Mouse (Mus musculus) neural tube, embryonic 11.5 days (tissue): ENCODE data around the gene Nol11. TPM values are rescaled to one million over a fixed set of nuclear protein-coding genes. Genes with fewer than 3 reads are reported as not detected.

ENCODE experiments used
- ATAC-seq: fragments of 200-750 bp; cut with Nextera tagmentation; 2 replicates; pipeline ENCODE4 v1.8.0; 2017; ENCODE audit warnings: moderate number of reproducible peaks, mild to moderate bottlenecking, moderate TSS enrichment, moderate library complexity; ENCODE audit not compliant: insufficient read depth, low FRiP score, low TSS enrichment
- DNase-seq: peaks from one replicate; pipeline ENCODE4 v3.0.0-alpha.2; 2015; ENCODE audit warnings: low spot score
- H3K27ac ChIP-seq: fragments of 300-500 bp; sonication (generic); 2 replicates; pipeline ENCODE4 v1.5.1; 2014; ENCODE audit warnings: low read depth, mild to moderate bottlenecking, low read length
- H3K27me3 ChIP-seq: fragments of 300-500 bp; sonication (generic); 2 replicates; pipeline ENCODE4 v1.6.1; 2014; ENCODE audit warnings: mild to moderate bottlenecking, low read length, mixed read lengths; ENCODE audit not compliant: control insufficient read depth, insufficient read depth
- H3K36me3 ChIP-seq: fragments of 300-500 bp; sonication (generic); 2 replicates; pipeline ENCODE4 v1.6.1; 2014; ENCODE audit warnings: mild to moderate bottlenecking, low read length, moderate library complexity, mixed read lengths; ENCODE audit not compliant: control insufficient read depth, insufficient read depth
- H3K4me1 ChIP-seq: fragments of 300-500 bp; sonication (generic); 2 replicates; pipeline ENCODE4 v1.6.1; 2014; ENCODE audit warnings: low read length, mixed read lengths; ENCODE audit not compliant: control insufficient read depth, insufficient read depth
- H3K4me2 ChIP-seq: fragments of 300-500 bp; sonication (generic); 2 replicates; pipeline ENCODE4 v1.6.1; 2014; ENCODE audit warnings: low read depth, mild to moderate bottlenecking, moderate library complexity
- H3K4me3 ChIP-seq: fragments of 300-500 bp; sonication (generic); 2 replicates; pipeline ENCODE4 v1.5.1; 2014; ENCODE audit warnings: low read depth, low read length
- H3K9ac ChIP-seq: fragments of 300-500 bp; sonication (generic); 2 replicates; pipeline ENCODE4 v1.6.1; 2014; ENCODE audit warnings: mild to moderate bottlenecking, low read length
- H3K9me3 ChIP-seq: fragments of 300-500 bp; sonication (generic); 2 replicates; pipeline ENCODE4 v1.6.1; 2016; ENCODE audit warnings: low read length; ENCODE audit not compliant: control insufficient read depth
- WGBS: fragments of 180-500 bp; shearing (Covaris S2); extraction: QIAGEN DNeasy Blood & Tissue Kit; methylation state at CpG from one replicate; pipeline ENCODE4 v1.1.7; 2014; 5-methylcytosine and 5-hydroxymethylcytosine counted together
- polyA plus RNA-seq: library from polyadenylated mRNA; unstranded; fragments of >200 nt; fragmentation: Nextera tagmentation; extraction: Ambion mirVana; gene quantifications from 2 replicates; pipeline ENCODE4 v1.2.1, GENCODE M21; 2014

Gene Nol11
- polyA plus RNA-seq, 1 experiment from 2014 or later, result 74.0 TPM

DNA sequence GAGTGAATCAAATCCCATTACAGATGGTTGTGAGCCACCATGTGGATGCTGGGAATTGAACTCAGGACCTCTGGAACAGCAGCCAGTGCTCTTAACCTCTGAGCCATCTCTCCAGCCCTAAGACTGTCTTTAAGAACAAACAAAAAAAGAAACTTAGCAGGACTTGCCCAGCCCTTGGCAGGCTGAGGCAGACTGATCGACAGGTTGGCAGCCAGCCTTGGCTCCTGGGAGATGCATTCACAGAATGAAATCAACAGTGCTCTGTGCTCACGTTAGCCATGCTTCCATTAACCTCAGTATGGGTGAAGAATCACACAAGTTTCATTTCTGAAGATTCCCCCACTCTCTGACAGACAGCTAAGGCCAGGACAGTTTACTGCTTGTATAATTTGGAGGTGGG is 1.2 kb upstream of the Nol11 start:
- peaks cover 5% of the 10 kb centered on the region; the same call in 1 of the 2 replicates for H3K4me1 ChIP-seq
- no peak overlapping the region for H3K9ac ChIP-seq
- ATAC-seq (no peak), DNase-seq (no peak)
- H3K36me3 ChIP-seq, result 0 out of 2 replicates have a peak, but pooled peaks cover 3% of the 10 kb centered on the region
- no peak overlapping the region for H3K27ac ChIP-seq
- no peaks in the 10 kb centered on the region for H3K9me3 ChIP-seq
- H3K4me2 ChIP-seq, result no peak overlapping the region
- no peaks in the 10 kb centered on the region for H3K27me3 ChIP-seq
- WGBS, result 85% methylated on average over 2 of the region's 2 CpGs
- H3K4me3 ChIP-seq, result no peak overlapping the region

DNA sequence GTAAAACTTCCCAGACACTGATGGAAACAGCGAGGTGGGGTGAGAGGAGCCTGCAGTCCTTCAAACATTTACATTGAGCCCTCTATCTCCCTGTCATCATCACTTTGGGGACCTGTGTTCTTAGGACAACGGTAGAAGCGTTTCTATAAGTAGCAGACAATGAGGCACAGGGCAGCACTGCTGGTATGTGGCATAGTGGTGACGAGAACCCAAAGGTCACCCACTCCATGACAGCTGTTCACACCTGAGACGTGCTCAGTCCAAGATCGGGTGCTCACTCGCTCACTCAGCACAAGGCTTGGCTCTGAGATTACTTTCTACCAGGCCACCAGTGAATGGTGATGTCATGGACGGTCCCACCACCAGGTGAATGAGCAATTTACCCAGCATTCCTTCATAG is 5.4 kb downstream of the Nol11 start:
- no peak overlapping the region for H3K4me3 ChIP-seq
- WGBS, result 91% methylated on average over 8 of the region's 8 CpGs
- H3K27ac ChIP-seq, result no peak overlapping the region
- H3K27me3 ChIP-seq, result no peaks in the 10 kb centered on the region
- ATAC-seq, result no peak
- no peak for DNase-seq
- no peak overlapping the region for H3K4me2 ChIP-seq
- H3K4me1 ChIP-seq, result peaks cover 5% of the 10 kb centered on the region; the same call in 1 of the 2 replicates
- H3K36me3 ChIP-seq, result peaks cover 12% of the 10 kb centered on the region
- no peaks in the 10 kb centered on the region for H3K9me3 ChIP-seq
- H3K9ac ChIP-seq, result no peak overlapping the region

DNA sequence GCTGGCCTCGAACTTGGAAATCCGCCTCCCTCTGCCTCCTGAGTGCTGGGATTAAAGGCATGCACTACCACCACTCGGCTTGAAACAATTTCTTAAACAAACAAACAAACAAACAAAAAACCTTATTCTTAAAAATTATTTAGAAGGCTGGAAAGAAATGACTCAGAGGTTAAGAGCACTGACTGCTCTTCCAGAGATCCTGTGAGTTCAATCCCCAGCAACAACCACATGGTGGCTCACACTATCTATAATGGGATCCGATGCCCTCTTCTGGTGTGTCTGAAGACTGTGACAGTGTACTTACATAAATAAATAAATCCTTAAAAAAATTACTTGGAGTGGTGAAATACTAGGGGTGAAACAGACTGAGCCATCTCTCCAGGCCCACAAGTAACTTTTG is 28.0 kb downstream of the Nol11 start:
- no peaks in the 10 kb centered on the region for H3K27me3 ChIP-seq
- no peaks in the 10 kb centered on the region for H3K9me3 ChIP-seq
- H3K4me2 ChIP-seq, result no peak overlapping the region
- ATAC-seq (no peak), DNase-seq (no peak)
- WGBS, result 86% methylated on average over 4 of the region's 4 CpGs
- H3K4me3 ChIP-seq, result no peak overlapping the region
- H3K4me1 ChIP-seq, result no peaks in the 10 kb centered on the region
- H3K36me3 ChIP-seq, result peaks cover 2% of the 10 kb centered on the region; the same call in 1 of the 2 replicates
- H3K27ac ChIP-seq, result no peak overlapping the region
- H3K9ac ChIP-seq, result no peak overlapping the region

DNA sequence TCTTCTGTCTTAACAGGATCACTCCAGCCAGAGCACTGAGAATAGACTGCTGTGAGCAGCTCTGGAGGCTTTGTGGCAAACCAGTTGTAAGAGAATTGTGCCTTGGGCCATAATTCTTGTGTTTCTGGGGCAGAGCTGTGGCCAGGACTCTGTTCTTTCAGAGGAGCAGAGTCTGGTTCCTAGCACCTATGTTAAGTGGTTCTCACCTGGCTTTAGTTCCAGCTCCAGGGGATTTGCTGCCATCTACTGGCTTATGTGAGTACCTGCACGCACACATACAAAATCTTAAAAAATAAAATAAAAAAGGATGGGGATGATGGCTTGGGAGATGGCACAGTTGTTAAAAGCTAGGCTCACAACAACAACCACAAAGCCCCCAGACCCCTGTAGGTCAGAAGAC is 30.1 kb downstream of the Nol11 start:
- H3K36me3 ChIP-seq, result no peaks in the 10 kb centered on the region
- H3K4me2 ChIP-seq, result no peak overlapping the region
- no peaks in the 10 kb centered on the region for H3K9me3 ChIP-seq
- 44% methylated on average over 1 of the region's 1 CpGs for WGBS
- H3K27me3 ChIP-seq, result no peaks in the 10 kb centered on the region
- no peak overlapping the region for H3K9ac ChIP-seq
- H3K4me1 ChIP-seq, result no peaks in the 10 kb centered on the region
- ATAC-seq (no peak), DNase-seq (no peak)
- no peak overlapping the region for H3K27ac ChIP-seq
- H3K4me3 ChIP-seq, result no peak overlapping the region

DNA sequence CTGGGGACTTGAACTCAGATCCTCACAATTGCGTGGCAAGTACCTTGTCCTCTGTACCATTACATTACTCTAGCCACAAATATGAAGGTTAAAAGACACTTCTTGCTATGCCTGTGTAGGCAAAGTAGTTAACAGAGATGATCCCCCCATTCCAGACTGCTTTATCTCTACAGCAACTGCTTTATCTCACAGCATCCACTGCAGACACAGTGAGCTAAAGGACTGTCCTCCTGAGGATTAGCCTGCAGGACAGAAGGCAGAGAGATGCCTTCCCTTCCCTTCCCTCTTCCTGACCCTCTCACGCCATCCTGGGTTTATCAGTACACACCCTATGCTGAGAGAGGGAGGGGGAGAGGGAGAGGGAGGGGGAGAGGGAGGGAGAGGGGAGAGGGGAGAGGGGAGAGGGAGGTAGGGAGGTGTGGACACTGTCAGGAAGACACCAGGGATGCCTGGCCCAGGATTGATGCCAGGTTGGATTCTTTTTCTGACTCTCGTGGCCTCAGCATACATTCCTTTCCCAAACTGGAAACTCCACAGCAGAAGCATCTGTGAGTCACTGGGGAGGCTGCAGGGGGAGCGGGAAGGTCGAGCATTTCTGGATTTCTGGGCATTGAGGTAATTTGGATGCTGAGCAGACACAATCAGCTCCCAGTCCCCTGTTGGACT is 32.1 kb downstream of the Nol11 start:
- Histone ChIP-seq H3K4me2 (no peak overlapping the region), H3K9ac (no peak overlapping the region), H3K27me3 (no peaks in the 10 kb centered on the region), H3K27ac (no peak overlapping the region), H3K36me3 (no peaks in the 10 kb centered on the region), H3K9me3 (no peaks in the 10 kb centered on the region), H3K4me3 (no peak overlapping the region), H3K4me1 (no peaks in the 10 kb centered on the region)
- ATAC-seq (no peak), DNase-seq (no peak)
- 54% methylated on average over 4 of the region's 5 CpGs for WGBS

DNA sequence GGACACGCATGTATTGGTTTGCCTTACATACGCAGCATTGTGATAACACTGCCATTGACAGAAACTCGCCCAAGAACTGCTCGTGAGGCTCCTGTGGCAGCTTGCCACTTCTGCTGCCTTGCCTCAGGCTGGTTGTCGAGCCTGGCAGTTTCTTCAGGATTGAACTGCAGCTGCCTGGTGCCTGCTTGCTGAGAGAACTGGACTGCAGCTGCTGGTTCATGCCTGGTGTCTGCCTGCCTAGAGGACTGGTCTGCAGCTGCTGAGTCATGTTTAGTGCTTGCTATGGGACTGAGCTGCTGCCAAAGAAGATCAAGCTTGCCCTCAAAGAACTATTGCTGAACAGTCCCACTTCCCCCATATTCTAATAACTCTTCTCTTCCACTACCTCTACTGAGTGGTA is 33.9 kb downstream of the Nol11 start:
- H3K4me1 ChIP-seq, result no peaks in the 10 kb centered on the region
- no peaks in the 10 kb centered on the region for H3K9me3 ChIP-seq
- H3K27me3 ChIP-seq, result no peaks in the 10 kb centered on the region
- no peaks in the 10 kb centered on the region for H3K36me3 ChIP-seq
- no peak overlapping the region for H3K4me3 ChIP-seq
- H3K4me2 ChIP-seq, result no peak overlapping the region
- no peak for DNase-seq
- H3K9ac ChIP-seq, result no peak overlapping the region
- H3K27ac ChIP-seq, result no peak overlapping the region
- no peak for ATAC-seq
- WGBS, result 86% methylated on average over 5 of the region's 5 CpGs

DNA sequence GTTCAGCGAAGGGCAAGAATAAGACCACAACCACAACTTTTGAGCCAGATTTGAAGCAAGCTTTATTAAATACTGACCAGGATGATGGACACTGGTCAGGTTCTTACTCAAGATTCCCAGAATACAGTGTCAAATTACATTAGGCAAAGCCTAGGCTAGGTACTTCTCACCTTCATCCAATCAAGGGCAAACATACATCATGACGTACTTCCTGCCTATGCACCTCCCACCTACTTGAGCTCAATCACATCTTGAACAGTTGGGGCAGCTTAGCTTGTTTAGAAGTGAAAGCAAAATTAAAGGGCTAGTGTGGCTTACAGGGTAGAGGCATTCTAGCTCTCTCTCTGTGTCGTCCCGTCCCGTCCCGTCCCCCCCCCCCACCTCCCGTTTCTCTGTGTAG is 34.8 kb downstream of the Nol11 start:
- H3K27me3 ChIP-seq, result no peaks in the 10 kb centered on the region
- H3K9me3 ChIP-seq, result no peaks in the 10 kb centered on the region
- H3K4me2 ChIP-seq, result no peak overlapping the region
- DNase-seq (no peak), ATAC-seq (no peak)
- H3K36me3 ChIP-seq, result no peaks in the 10 kb centered on the region
- WGBS, result 77% methylated on average over 7 of the region's 7 CpGs
- H3K9ac ChIP-seq, result no peak overlapping the region
- no peak overlapping the region for H3K4me3 ChIP-seq
- H3K4me1 ChIP-seq, result no peaks in the 10 kb centered on the region
- no peak overlapping the region for H3K27ac ChIP-seq

DNA sequence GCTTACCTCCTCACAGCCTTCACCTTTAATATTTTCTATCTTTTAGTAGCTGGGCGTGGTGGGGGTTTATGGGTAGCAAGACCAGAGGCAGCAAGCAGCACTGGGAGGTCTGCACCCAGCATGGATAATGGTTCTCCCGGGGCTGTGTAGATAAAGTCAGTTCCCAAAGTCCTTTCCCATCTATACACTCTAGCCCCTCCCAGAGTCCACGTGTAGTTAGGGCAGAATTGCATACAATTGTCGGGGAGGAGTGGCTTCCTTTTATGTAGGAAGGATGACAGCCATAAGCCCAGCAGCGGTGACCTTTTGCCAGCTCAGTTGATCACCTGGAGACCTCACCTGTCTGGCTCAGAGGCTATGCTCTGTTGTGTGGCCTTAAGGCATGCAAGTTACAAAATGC is 35.5 kb downstream of the Nol11 start:
- Histone ChIP-seq H3K27me3 (no peaks in the 10 kb centered on the region), H3K36me3 (no peaks in the 10 kb centered on the region), H3K9ac (no peak overlapping the region), H3K9me3 (no peaks in the 10 kb centered on the region), H3K4me2 (no peak overlapping the region), H3K27ac (no peak overlapping the region), H3K4me1 (no peaks in the 10 kb centered on the region), H3K4me3 (no peak overlapping the region)
- WGBS, result 75% methylated on average over 5 of the region's 5 CpGs
- no peak for DNase-seq
- no peak for ATAC-seq

DNA sequence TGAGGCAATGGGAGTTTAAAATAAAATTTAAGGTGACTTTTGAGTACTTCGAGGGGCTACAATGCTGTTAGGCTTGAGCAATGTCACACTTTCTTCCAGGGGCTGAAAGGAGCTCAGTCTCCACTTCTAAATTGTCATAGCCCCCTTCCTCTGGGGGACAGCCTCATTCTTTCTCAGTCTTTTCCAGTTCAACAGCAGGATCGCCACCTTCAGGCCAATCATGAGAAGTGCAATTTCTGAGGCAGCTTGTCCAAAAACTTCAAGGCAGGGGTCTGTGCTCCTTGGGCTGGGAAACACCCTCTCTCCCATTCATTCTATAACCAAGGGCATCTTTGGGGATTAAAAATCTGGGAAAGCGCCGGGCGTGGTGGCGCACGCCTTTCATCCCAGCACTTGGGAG is 37.4 kb downstream of the Nol11 start:
- H3K4me1 ChIP-seq, result no peaks in the 10 kb centered on the region
- H3K4me2 ChIP-seq, result no peak overlapping the region
- no peak overlapping the region for H3K27ac ChIP-seq
- H3K36me3 ChIP-seq, result no peaks in the 10 kb centered on the region
- no peak for ATAC-seq
- H3K27me3 ChIP-seq, result no peaks in the 10 kb centered on the region
- no peaks in the 10 kb centered on the region for H3K9me3 ChIP-seq
- DNase-seq, result no peak
- no peak overlapping the region for H3K9ac ChIP-seq
- 79% methylated on average over 7 of the region's 7 CpGs for WGBS
- no peak overlapping the region for H3K4me3 ChIP-seq
